Mouse (Mus musculus) bone marrow macrophage, adult 2 months (primary cell): ENCODE results near the gene Nos1.

Experiments used
- CTCF ChIP-seq: IDR thresholded peaks from 2 replicates; pipeline ENCODE4 v1.5.1; 2012; ENCODE audit warnings: low read depth, mild to moderate bottlenecking, low read length, moderate library complexity
- POLR2A ChIP-seq: IDR thresholded peaks from 2 replicates; pipeline ENCODE4 v1.6.1; 2012; ENCODE audit warnings: mild to moderate bottlenecking, low read depth, low read length, borderline replicate concordance

DNA sequence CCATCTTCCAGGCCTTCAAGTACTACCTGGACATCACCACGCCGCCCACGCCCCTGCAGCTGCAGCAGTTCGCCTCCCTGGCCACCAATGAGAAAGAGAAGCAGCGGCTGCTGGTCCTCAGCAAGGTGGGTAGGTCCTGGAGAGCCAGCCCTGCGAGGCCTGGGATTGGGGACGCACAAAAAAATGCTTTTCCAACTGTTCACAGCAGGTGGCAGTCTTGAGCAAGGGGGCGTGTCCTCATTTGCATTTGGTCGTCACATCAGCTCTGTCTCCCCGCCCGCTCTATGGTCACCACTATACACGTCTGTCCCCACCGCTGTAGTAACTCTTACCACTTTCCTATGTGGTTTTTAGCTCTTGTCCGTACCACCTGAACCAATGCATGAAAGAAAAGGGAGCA lies 157.3 kb downstream of the Nos1 start:
- TF ChIP-seq CTCF (no peak), POLR2A (no peak)
